Mouse (Mus musculus) hindlimb bud, embryonic 11.5 days (tissue): ENCODE results near the gene Abca1.

Experiments used
- DNase-seq: peaks from one replicate; pipeline ENCODE4 v3.0.0-alpha.2; 2012; ENCODE audit warnings: low read depth, low spot score; ENCODE audit errors: extremely low spot score

Gene Abca1

GRCm38 (mm10) chr4:53093615-53094014 is 66.1 kb downstream of the Abca1 start:
- DNase-seq: no peak

GRCm38 (mm10) chr4:53089641-53090040 is 70.1 kb downstream of the Abca1 start:
- no peak for DNase-seq

GRCm38 (mm10) chr4:53088999-53089398 is 70.7 kb downstream of the Abca1 start:
- DNase-seq: no peak

- no peak for DNase-seq
Observed at GRCm38 (mm10) chr4:53086636-53087035, 73.1 kb downstream of the Abca1 start.

GRCm38 (mm10) chr4:53085634-53086033 is 74.1 kb downstream of the Abca1 start:
- no peak for DNase-seq

GRCm38 (mm10) chr4:53083071-53083470 is 76.6 kb downstream of the Abca1 start:
- DNase-seq: no peak

- DNase-seq: no peak
Observed at GRCm38 (mm10) chr4:53082451-53082850, 77.2 kb downstream of the Abca1 start.

GRCm38 (mm10) chr4:53081851-53082250 is 77.8 kb downstream of the Abca1 start:
- DNase-seq: no peak

- DNase-seq: no peak
Observed at GRCm38 (mm10) chr4:53080290-53080689, 79.4 kb downstream of the Abca1 start.

- no peak for DNase-seq
Observed at GRCm38 (mm10) chr4:53078793-53079310, 80.8 kb downstream of the Abca1 start.

GRCm38 (mm10) chr4:53076788-53077350 is 82.8 kb downstream of the Abca1 start:
- DNase-seq: no peak

- no peak for DNase-seq
Observed at GRCm38 (mm10) chr4:53073025-53073424, 86.7 kb downstream of the Abca1 start.

GRCm38 (mm10) chr4:53062301-53063008 is 97.2 kb downstream of the Abca1 start:
- no peak for DNase-seq

GRCm38 (mm10) chr4:53046238-53047022 is 113.3 kb downstream of the Abca1 start:
- DNase-seq: no peak

- no peak for DNase-seq
Observed at GRCm38 (mm10) chr4:53045807-53046206, 113.9 kb downstream of the Abca1 start.

GRCm38 (mm10) chr4:53043819-53044218 is 115.9 kb downstream of the Abca1 start:
- no peak for DNase-seq

GRCm38 (mm10) chr4:53030326-53030948 is 129.3 kb downstream of the Abca1 start:
- DNase-seq: no peak

- no peak for DNase-seq
Observed at GRCm38 (mm10) chr4:53027811-53028210, 131.9 kb downstream of the Abca1 start.

- DNase-seq: no peak
Observed at GRCm38 (mm10) chr4:53024397-53024796, 135.3 kb downstream of the Abca1 start.

GRCm38 (mm10) chr4:53023189-53023925 is 136.3 kb downstream of the Abca1 start:
- no peak for DNase-seq

GRCm38 (mm10) chr4:53018392-53018791 is 141.3 kb downstream of the Abca1 start:
- no peak for DNase-seq
